Mouse (Mus musculus): ENCODE data around the gene Tcea3. TPM values are rescaled to one million over a fixed set of nuclear protein-coding genes. Genes with fewer than 3 reads are reported as not detected.

Gene Tcea3
- total and polyA plus RNA-seq, 2 experiments from 2014 or later, result 0.66 to 3.1 TPM

DNA sequence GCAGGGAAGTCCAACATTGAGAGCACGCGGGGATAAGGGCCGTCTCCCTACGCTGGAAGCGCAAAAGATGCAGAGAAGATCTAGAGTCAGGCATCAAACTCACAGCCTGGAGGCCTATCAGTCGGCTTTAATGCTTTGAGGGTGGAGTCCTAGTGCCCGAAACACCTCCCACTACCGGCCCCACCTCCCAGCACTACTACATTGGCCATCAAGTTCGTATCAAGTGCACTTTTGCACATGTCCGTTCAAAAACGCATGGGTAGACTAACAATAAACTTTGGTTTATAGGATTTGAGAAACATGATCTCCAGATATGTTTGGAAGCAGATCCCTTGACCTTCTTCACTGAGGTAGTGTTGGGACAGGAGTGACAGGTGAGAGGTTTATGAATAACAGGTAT, 62.3 kb downstream of the Tcea3 start:
- peak; percentile 31 for DNase-seq (ENCODE audit: low spot score)
- peak overlapping the region; percentile 72 for H3K9ac ChIP-seq (replicated peaks; ENCODE audit: low read length, poor library complexity, severe bottlenecking)
- peak overlapping the region; percentile 65 for H3K4me2 ChIP-seq (ENCODE audit: low read depth, low read length, poor library complexity, severe bottlenecking)
- H3K27ac ChIP-seq (ENCODE audit: low read depth, low read length), result peak overlapping the region; percentile 98
- H3K9me3 ChIP-seq (ENCODE audit: low read length), result no peaks in the 10 kb centered on the region
- H3K4me1 ChIP-seq (ENCODE audit: insufficient read depth, low read length), result 0 out of 2 replicates have a peak, but pooled peaks cover 6% of the 10 kb centered on the region
- H3K36me3 ChIP-seq (ENCODE audit: insufficient read depth, low read length), result no peaks in the 10 kb centered on the region
- no peak for ATAC-seq (ENCODE audit: low FRiP score)
- 6% methylated on average over 11 of the region's 11 CpGs for WGBS
- no peaks in the 10 kb centered on the region for H3K27me3 ChIP-seq (ENCODE audit: insufficient read depth, low read length)
- peak overlapping the region; percentile 100 for H3K4me3 ChIP-seq (ENCODE audit: low read depth, low read length)
- no peak for TF ChIP-seq CTCF (IDR thresholded peaks at IDR 0.05)

DNA sequence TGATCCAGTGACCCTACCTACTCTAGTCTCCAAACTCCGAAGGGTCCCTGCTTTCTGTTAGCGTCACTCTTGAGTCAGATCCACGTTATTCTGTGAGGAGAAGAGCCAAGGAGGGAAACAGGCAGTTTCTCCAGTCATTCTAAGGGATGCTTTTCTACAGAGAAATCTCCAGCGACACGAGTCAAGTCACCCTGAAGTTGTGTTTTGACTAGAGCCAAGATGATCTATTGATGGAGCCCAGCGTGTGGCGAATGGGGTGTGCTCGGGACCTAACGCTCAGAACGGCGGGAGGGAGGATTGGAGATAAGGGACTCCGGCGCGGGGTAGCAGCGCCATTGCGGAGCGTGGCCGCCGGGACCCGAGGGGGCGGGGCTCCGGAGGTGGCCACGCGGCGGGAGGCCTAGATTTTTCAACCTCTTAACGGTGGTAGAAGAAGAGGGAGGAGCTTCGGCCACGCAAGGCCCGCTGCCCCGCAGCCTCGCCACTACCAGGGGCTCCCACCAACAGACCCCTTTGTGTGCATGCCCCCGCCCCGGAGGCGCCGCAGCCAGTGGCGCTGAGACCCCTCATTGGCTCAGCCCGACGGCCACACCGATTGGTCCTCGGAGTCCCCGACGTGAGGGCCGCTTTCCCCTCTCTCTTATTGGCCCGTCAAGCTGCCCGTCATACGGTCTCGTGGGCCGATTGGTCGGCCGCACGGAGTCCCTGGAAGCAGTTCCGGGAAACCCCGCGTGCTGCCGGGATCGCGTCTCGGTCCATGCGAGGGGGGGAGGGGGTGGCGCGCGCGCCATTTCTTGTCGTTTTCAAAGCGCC, 62.9 kb downstream of the Tcea3 start, which contains the start of gene Hnrnpr:
Gene Hnrnpr, plus strand, starts transcription at position 714 of the 813 bp plus-strand sequence.
- peak; percentile 99 for DNase-seq (ENCODE audit: low spot score)
- Histone ChIP-seq H3K4me1 (ENCODE audit: insufficient read depth, low read length) (0 out of 2 replicates have a peak, but pooled peaks cover 6% of the 10 kb centered on the region), H3K9ac (replicated peaks; ENCODE audit: low read length, poor library complexity, severe bottlenecking) (peak within 1 kb of the TSS; percentile 97), H3K36me3 (ENCODE audit: insufficient read depth, low read length) (no peaks in the 10 kb centered on the region), H3K4me3 (ENCODE audit: low read depth, low read length) (peak within 1 kb of the TSS; percentile 100), H3K27ac (ENCODE audit: low read depth, low read length) (peak within 1 kb of the TSS; percentile 98), H3K4me2 (ENCODE audit: low read depth, low read length, poor library complexity, severe bottlenecking) (peak within 1 kb of the TSS; percentile 77), H3K9me3 (ENCODE audit: low read length) (no peaks in the 10 kb centered on the region), H3K27me3 (ENCODE audit: insufficient read depth, low read length) (no peaks in the 10 kb centered on the region)
- peak; percentile 99 for ATAC-seq (ENCODE audit: low FRiP score)
- no peak for TF ChIP-seq CTCF (IDR thresholded peaks at IDR 0.05)
- WGBS, result 1% methylated on average over 65 of the region's 65 CpGs

- Histone ChIP-seq H3K4me2 (ENCODE audit: low read depth, low read length, poor library complexity, severe bottlenecking) (peak overlapping the region; percentile 77), H3K4me1 (ENCODE audit: insufficient read depth, low read length) (0 out of 2 replicates have a peak, but pooled peaks cover 6% of the 10 kb centered on the region), H3K4me3 (ENCODE audit: low read depth, low read length) (peak overlapping the region; percentile 100), H3K36me3 (ENCODE audit: insufficient read depth, low read length) (no peaks in the 10 kb centered on the region), H3K27me3 (ENCODE audit: insufficient read depth, low read length) (no peaks in the 10 kb centered on the region), H3K9ac (replicated peaks; ENCODE audit: low read length, poor library complexity, severe bottlenecking) (peak overlapping the region; percentile 97), H3K9me3 (ENCODE audit: low read length) (no peaks in the 10 kb centered on the region), H3K27ac (ENCODE audit: low read depth, low read length) (peak overlapping the region; percentile 98)
- no peak for TF ChIP-seq CTCF (IDR thresholded peaks at IDR 0.05)
- DNase-seq (ENCODE audit: low spot score) (no peak), ATAC-seq (ENCODE audit: low FRiP score) (no peak)
- under 1% methylated on average over 73 of the region's 81 CpGs for WGBS
Observed at GRCm38 (mm10) chr4:136311042-136311999, 63.8 kb downstream of the Tcea3 start.

DNA sequence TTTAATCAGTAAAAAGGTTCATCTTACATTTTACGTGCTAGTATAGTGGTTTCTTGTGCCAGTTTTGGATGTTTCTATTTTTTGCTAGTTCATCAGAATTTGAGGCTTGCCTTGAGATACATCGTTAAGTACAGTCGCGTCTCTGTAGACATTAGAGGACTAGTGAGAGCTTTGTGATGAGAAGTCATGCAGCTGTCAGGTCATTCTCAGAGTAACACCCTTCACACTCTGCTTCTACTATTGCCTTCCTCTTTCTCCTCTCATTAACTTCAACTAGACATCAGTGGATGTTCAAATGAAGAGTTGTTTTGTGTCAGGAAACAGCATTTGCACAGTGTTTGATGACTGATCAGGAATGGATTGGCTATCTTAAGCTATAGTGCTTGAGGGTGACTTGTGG, 65.1 kb downstream of the Tcea3 start:
- Histone ChIP-seq H3K27ac (ENCODE audit: low read depth, low read length) (no peak overlapping the region), H3K9ac (replicated peaks; ENCODE audit: low read length, poor library complexity, severe bottlenecking) (no peak overlapping the region), H3K27me3 (ENCODE audit: insufficient read depth, low read length) (no peaks in the 10 kb centered on the region), H3K9me3 (ENCODE audit: low read length) (no peaks in the 10 kb centered on the region), H3K36me3 (ENCODE audit: insufficient read depth, low read length) (no peaks in the 10 kb centered on the region; the same call in 1 of the 2 replicates), H3K4me3 (ENCODE audit: low read depth, low read length) (peak overlapping the region; percentile 100), H3K4me2 (ENCODE audit: low read depth, low read length, poor library complexity, severe bottlenecking) (peak overlapping the region; percentile 77), H3K4me1 (ENCODE audit: insufficient read depth, low read length) (0 out of 2 replicates have a peak, but pooled peaks cover 6% of the 10 kb centered on the region)
- DNase-seq (ENCODE audit: low spot score) (no peak), ATAC-seq (ENCODE audit: low FRiP score) (no peak)
- WGBS, result 12% methylated on average over 4 of the region's 4 CpGs
- no peak for TF ChIP-seq CTCF (IDR thresholded peaks at IDR 0.05)

DNA sequence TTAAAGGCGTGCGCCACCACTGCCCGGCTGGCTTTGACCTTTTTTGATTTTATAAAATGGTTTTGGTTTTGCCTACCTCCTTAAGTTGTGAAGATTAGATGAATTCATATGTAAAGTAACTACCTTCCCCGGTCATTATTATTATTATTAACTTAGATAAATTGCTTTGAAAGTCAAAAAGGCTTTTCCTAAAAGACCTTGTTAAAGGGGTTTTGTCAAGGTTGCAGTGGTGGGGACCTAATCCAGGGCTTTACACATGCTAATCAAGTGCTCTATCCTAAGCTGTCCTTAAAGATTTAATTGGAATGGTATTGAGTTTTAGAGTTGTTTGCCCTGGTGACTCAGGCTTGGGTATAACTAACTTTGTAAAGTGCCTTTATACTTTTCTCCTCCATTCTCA, 70.1 kb downstream of the Tcea3 start:
- Histone ChIP-seq H3K4me3 (ENCODE audit: low read depth, low read length) (no peak overlapping the region), H3K4me2 (ENCODE audit: low read depth, low read length, poor library complexity, severe bottlenecking) (no peak overlapping the region), H3K4me1 (ENCODE audit: insufficient read depth, low read length) (0 out of 2 replicates have a peak, but pooled peaks cover 4% of the 10 kb centered on the region), H3K27me3 (ENCODE audit: insufficient read depth, low read length) (no peaks in the 10 kb centered on the region), H3K27ac (ENCODE audit: low read depth, low read length) (no peak overlapping the region), H3K9me3 (ENCODE audit: low read length) (no peaks in the 10 kb centered on the region), H3K9ac (replicated peaks; ENCODE audit: low read length, poor library complexity, severe bottlenecking) (no peak overlapping the region), H3K36me3 (ENCODE audit: insufficient read depth, low read length) (peaks cover 21% of the 10 kb centered on the region)
- 58% methylated on average over 4 of the region's 4 CpGs for WGBS
- DNase-seq (ENCODE audit: low spot score) (no peak), ATAC-seq (ENCODE audit: low FRiP score) (no peak)
- TF ChIP-seq CTCF (IDR thresholded peaks at IDR 0.05), result no peak

Data from midbrain, postnatal 0 days (tissue).